Mouse (Mus musculus): ENCODE data around the gene 4930404N11Rik.
A peak's percentile ranks its signal among the peaks of the same experiment; 100 is the strongest.

The 4930404N11Rik gene

GRCm38 (mm10) chr10:81365672-81366476, at the start of gene 4930404N11Rik:
Gene 4930404N11Rik, minus strand, starts transcription at chr10:81365816.
- DNase-seq = no peak

- DNase-seq = no peak
Measured at GRCm38 (mm10) chr10:81415146-81415545, 49.5 kb upstream of the 4930404N11Rik start.

- peak; percentile 81 to 83 for DNase-seq
Measured at GRCm38 (mm10) chr10:81414682-81415081, 49.1 kb upstream of the 4930404N11Rik start.

GRCm38 (mm10) chr10:81413310-81414261, 48.0 kb upstream of the 4930404N11Rik start:
- peak; percentile 94 to 95 for DNase-seq

- DNase-seq = no peak
Measured at GRCm38 (mm10) chr10:81412586-81413309, 47.1 kb upstream of the 4930404N11Rik start.

- DNase-seq = peak; percentile 90 to 92
Measured at GRCm38 (mm10) chr10:81411471-81412400, 46.1 kb upstream of the 4930404N11Rik start.

GRCm38 (mm10) chr10:81410981-81411380, 45.4 kb upstream of the 4930404N11Rik start:
- DNase-seq = peak; percentile 66 to 69

- DNase-seq = peak; percentile 59 to 63
Measured at GRCm38 (mm10) chr10:81410350-81410749, 44.7 kb upstream of the 4930404N11Rik start.

- no peak for DNase-seq
Measured at GRCm38 (mm10) chr10:81409330-81409729, 43.7 kb upstream of the 4930404N11Rik start.

GRCm38 (mm10) chr10:81408871-81409291, 43.3 kb upstream of the 4930404N11Rik start:
- peak; percentile 96 to 98 for DNase-seq

- no peak for DNase-seq
Measured at GRCm38 (mm10) chr10:81408424-81408729, 42.8 kb upstream of the 4930404N11Rik start.

GRCm38 (mm10) chr10:81407539-81408423, 42.2 kb upstream of the 4930404N11Rik start:
- peak; percentile 86 to 95 for DNase-seq

GRCm38 (mm10) chr10:81406504-81407440, 41.2 kb upstream of the 4930404N11Rik start:
- DNase-seq = no peak

GRCm38 (mm10) chr10:81405588-81406201, 40.1 kb upstream of the 4930404N11Rik start:
- peak; percentile 64 to 85 for DNase-seq

GRCm38 (mm10) chr10:81404720-81405119, 39.1 kb upstream of the 4930404N11Rik start:
- DNase-seq = peak; percentile 58 to 66

- no peak for DNase-seq
Measured at GRCm38 (mm10) chr10:81404082-81404481, 38.5 kb upstream of the 4930404N11Rik start.

- DNase-seq = no peak
Measured at GRCm38 (mm10) chr10:81403511-81403910, 37.9 kb upstream of the 4930404N11Rik start.

GRCm38 (mm10) chr10:81402227-81402765, 36.7 kb upstream of the 4930404N11Rik start:
- DNase-seq = no peak

All from kidney, postnatal 36 days (tissue).